In genomic region chr9:108144371-108145270, GRCm38 (mm10) we compare ENCODE assay signal across 15 mouse cellular contexts. TPM values are rescaled to one million over a fixed set of nuclear protein-coding genes. Genes with fewer than 3 reads are reported as not detected.
DNase-seq lines count a peak whose midpoint lies in the region; ATAC-seq and TF ChIP-seq lines count a peak whose summit lies in the region.
"Had no signal": no experiment of that assay in that cellular context is flagged by ENCODE, and none has a peak within 500 bp of the region (broad histone marks: within the 10 kb centered on the region; RNA-seq: fewer than 3 reads in every experiment).

No protein-coding gene starts in this region.

- H3K27ac ChIP-seq in ES-Bruce4 (ENCODE audit: insufficient read depth, low read length), result peak overlapping the region; percentile 52; the same call in 1 of the 2 replicates
- H3K27ac ChIP-seq in intestine, postnatal 0 days (ENCODE audit: low read depth, low read length), result peak overlapping the region; percentile 66
- no peak overlapping the region for H3K27ac ChIP-seq in forebrain, embryonic 15.5 days (replicated peaks)
- H3K27ac ChIP-seq in heart, embryonic 11.5 days (ENCODE audit: low read depth, low read length), result no peak overlapping the region
- H3K27ac ChIP-seq: forebrain, embryonic 12.5 days; heart, embryonic 10.5 days; hindbrain, embryonic 14.5 days; limb, embryonic 15.5 days; midbrain, embryonic 13.5 days had no signal

- no peak for TF ChIP-seq POLR2A in ES-Bruce4 (IDR thresholded peaks at IDR 0.05; ENCODE audit: insufficient read depth, low read length)

- no peak for TF ChIP-seq CTCF in ES-Bruce4 (IDR thresholded peaks at IDR 0.05; ENCODE audit: low read depth, low read length)
- TF ChIP-seq CTCF in intestine, postnatal 0 days (IDR thresholded peaks at IDR 0.05; ENCODE audit: low read depth), result no peak

- H3K4me3 ChIP-seq in ES-Bruce4 (ENCODE audit: low read depth, low read length), result no peak overlapping the region
- no peak overlapping the region for H3K4me3 ChIP-seq in intestine, postnatal 0 days (ENCODE audit: low read depth, low read length)
- no peak overlapping the region for H3K4me3 ChIP-seq in forebrain, embryonic 15.5 days
- no peak overlapping the region for H3K4me3 ChIP-seq in heart, embryonic 11.5 days (ENCODE audit: low read depth, low read length)
- H3K4me3 ChIP-seq: forebrain, embryonic 12.5 days; heart, embryonic 10.5 days; limb, embryonic 15.5 days; midbrain, embryonic 13.5 days had no signal

- H3K9me3 ChIP-seq in ES-Bruce4 (replicated peaks; ENCODE audit: control insufficient read depth, insufficient read depth, low read length, poor library complexity, severe bottlenecking), result no peaks in the 10 kb centered on the region
- H3K9me3 ChIP-seq in intestine, postnatal 0 days (ENCODE audit: control insufficient read depth), result no peaks in the 10 kb centered on the region
- no peaks in the 10 kb centered on the region for H3K9me3 ChIP-seq in forebrain, embryonic 15.5 days
- H3K9me3 ChIP-seq in heart, embryonic 11.5 days (replicated peaks; ENCODE audit: control insufficient read depth, low read length), result no peaks in the 10 kb centered on the region
- H3K9me3 ChIP-seq: forebrain, embryonic 12.5 days; heart, embryonic 10.5 days; limb, embryonic 15.5 days; midbrain, embryonic 13.5 days had no signal

- 0 out of 2 replicates have a peak overlapping the region, but pooled peaks have one; percentile 3 for H3K9ac ChIP-seq in ES-Bruce4 (ENCODE audit: low read depth, poor library complexity, severe bottlenecking)
- H3K9ac ChIP-seq in intestine, postnatal 0 days (ENCODE audit: low read depth, low read length), result no peak overlapping the region
- no peak overlapping the region for H3K9ac ChIP-seq in forebrain, embryonic 15.5 days (replicated peaks)
- H3K9ac ChIP-seq in heart, embryonic 11.5 days (ENCODE audit: low read depth, low read length), result no peak overlapping the region
- H3K9ac ChIP-seq: forebrain, embryonic 12.5 days; hindbrain, embryonic 14.5 days; limb, embryonic 15.5 days; midbrain, embryonic 13.5 days had no signal

- peak; percentile 86 for ATAC-seq in intestine, postnatal 0 days
- no peak for ATAC-seq in forebrain, embryonic 15.5 days (replicated peaks)
- ATAC-seq in heart, embryonic 11.5 days (replicated peaks; ENCODE audit: insufficient number of reproducible peaks, low FRiP score, low TSS enrichment), result no peak
- ATAC-seq in erythroblast, adult 5-6 weeks (replicated peaks; ENCODE audit: low FRiP score, poor library complexity, severe bottlenecking), result no peak
- ATAC-seq: midbrain, embryonic 13.5 days; Patski had no signal

- H3K4me1 ChIP-seq in ES-Bruce4 (ENCODE audit: control insufficient read depth, insufficient read depth, low read length), result peaks cover 2% of the 10 kb centered on the region
- 0 out of 2 replicates have a peak, but pooled peaks cover 3% of the 10 kb centered on the region for H3K4me1 ChIP-seq in intestine, postnatal 0 days (replicated peaks; ENCODE audit: control insufficient read depth, insufficient read depth, low read length)
- H3K4me1 ChIP-seq in forebrain, embryonic 15.5 days, result no peaks in the 10 kb centered on the region
- H3K4me1 ChIP-seq in heart, embryonic 11.5 days (ENCODE audit: control insufficient read depth, insufficient read depth, low read length), result no peaks in the 10 kb centered on the region
- H3K4me1 ChIP-seq: midbrain, embryonic 13.5 days had no signal

- H3K27me3 ChIP-seq in ES-Bruce4 (ENCODE audit: control insufficient read depth, insufficient read depth, low read length, poor library complexity, severe bottlenecking), result no peaks in the 10 kb centered on the region
- no peaks in the 10 kb centered on the region for H3K27me3 ChIP-seq in intestine, postnatal 0 days (replicated peaks; ENCODE audit: control insufficient read depth, insufficient read depth, low read length)
- H3K27me3 ChIP-seq in forebrain, embryonic 15.5 days, result no peaks in the 10 kb centered on the region
- no peaks in the 10 kb centered on the region for H3K27me3 ChIP-seq in heart, embryonic 11.5 days (ENCODE audit: control insufficient read depth, insufficient read depth, low read length)
- H3K27me3 ChIP-seq: forebrain, embryonic 12.5 days; limb, embryonic 15.5 days; midbrain, embryonic 13.5 days; Patski had no signal

- TF ChIP-seq EP300 in ES-Bruce4 (IDR thresholded peaks at IDR 0.05; ENCODE audit: insufficient read depth, low read depth, low read length), result 0 out of 2 replicates have a peak, but pooled peaks have one; percentile 40

- WGBS in intestine, postnatal 0 days, result 50% methylated on average over 17 of the region's 17 CpGs
- WGBS in forebrain, embryonic 15.5 days, result 83% methylated on average over 17 of the region's 17 CpGs
- 74% methylated on average over 17 of the region's 17 CpGs for WGBS in heart, embryonic 11.5 days (ENCODE audit: insufficient replicate concordance)

- no peak overlapping the region for H3K4me2 ChIP-seq in intestine, postnatal 0 days (replicated peaks; ENCODE audit: low read depth)
- H3K4me2 ChIP-seq in forebrain, embryonic 15.5 days (replicated peaks), result no peak overlapping the region
- H3K4me2 ChIP-seq in heart, embryonic 11.5 days, result no peak overlapping the region
- H3K4me2 ChIP-seq: forebrain, embryonic 12.5 days; hindbrain, embryonic 14.5 days; limb, embryonic 15.5 days; midbrain, embryonic 13.5 days had no signal

- no peaks in the 10 kb centered on the region for H3K36me3 ChIP-seq in ES-Bruce4 (ENCODE audit: control insufficient read depth, insufficient read depth, low read length, poor library complexity, severe bottlenecking)
- H3K36me3 ChIP-seq in intestine, postnatal 0 days (ENCODE audit: control insufficient read depth, insufficient read depth), result no peaks in the 10 kb centered on the region
- H3K36me3 ChIP-seq in forebrain, embryonic 15.5 days, result no peaks in the 10 kb centered on the region
- no peaks in the 10 kb centered on the region for H3K36me3 ChIP-seq in heart, embryonic 11.5 days (ENCODE audit: control insufficient read depth, insufficient read depth, low read length)
- H3K36me3 ChIP-seq: forebrain, embryonic 12.5 days; heart, embryonic 10.5 days; limb, embryonic 15.5 days had no signal

- peak; percentile 82 for DNase-seq in 3T3-L1 (ENCODE audit: low read depth, low spot score)
- peak; percentile 83 for DNase-seq in naive thymus-derived CD4-positive, alpha-beta T cell, adult 2 months (ENCODE audit: low read depth)
- DNase-seq: cerebellum, postnatal 25 days; layer of hippocampus, adult 9-11 months had no signal

RNA-seq across cellular contexts. Expression of gene Bsn, which starts 45.6 kb away (rescaled TPM):
- 0.43 and 0.62 TPM in 2 replicates for polyA plus RNA-seq in ES-Bruce4 (2011; ENCODE audit: insufficient read depth, insufficient read length, low read depth, missing spikeins)
- 1.6 and 1.9 TPM in 2 replicates for polyA plus RNA-seq in intestine, postnatal 0 days (2015; fragmentation: Nextera tagmentation; extraction: Ambion mirVana)
- polyA plus RNA-seq in forebrain, embryonic 15.5 days (2015; fragmentation: Nextera tagmentation; extraction: Ambion mirVana), result 7.3 and 7.9 TPM in 2 replicates
- polyA plus RNA-seq in heart, embryonic 11.5 days (2014; fragmentation: Nextera tagmentation; extraction: Ambion mirVana), result 0.58 and 0.77 TPM in 2 replicates
- total RNA-seq in erythroblast, adult 5-6 weeks (2015; ENCODE audit: low replicate concordance), result 0.38 and 1.0 TPM in 2 replicates
- 1.3 and 2.0 TPM in 2 replicates for total RNA-seq in erythroblast, adult 5-6 weeks (2017; ENCODE audit: low replicate concordance)

RNA-seq across cellular contexts. Expression of gene Apeh, which starts 50.2 kb away (rescaled TPM):
- 37.6 and 48.1 TPM in 2 replicates for polyA plus RNA-seq in ES-Bruce4 (2011; ENCODE audit: insufficient read depth, insufficient read length, low read depth, missing spikeins)
- 82.6 and 98.4 TPM in 2 replicates for polyA plus RNA-seq in intestine, postnatal 0 days (2015; fragmentation: Nextera tagmentation; extraction: Ambion mirVana)
- 42.3 and 50.5 TPM in 2 replicates for polyA plus RNA-seq in forebrain, embryonic 15.5 days (2015; fragmentation: Nextera tagmentation; extraction: Ambion mirVana)
- polyA plus RNA-seq in heart, embryonic 11.5 days (2014; fragmentation: Nextera tagmentation; extraction: Ambion mirVana), result 64.5 and 70.7 TPM in 2 replicates
- 123 and 182 TPM in 2 replicates for total RNA-seq in erythroblast, adult 5-6 weeks (2015; ENCODE audit: low replicate concordance)
- total RNA-seq in erythroblast, adult 5-6 weeks (2017; ENCODE audit: low replicate concordance), result 219 and 268 TPM in 2 replicates

Comparison
In these comparisons a context has a peak if more than half of its experiments do, and no peak if none do; other contexts are left out.
1. H3K27ac ChIP-seq: peak in ES-Bruce4 (single experiment) and intestine, postnatal 0 days (single experiment); none in forebrain, embryonic 15.5 days (single experiment) and heart, embryonic 11.5 days (single experiment).